Mouse (Mus musculus) kidney, adult 2 months (tissue): ENCODE data around the gene Mtch2.

Experiments
- CTCF ChIP-seq: fragments of 200-500 bp; conservative IDR thresholded peaks from 2 replicates; pipeline ENCODE4 v1.5.1; 2011; ENCODE audit warnings: low read depth, mild to moderate bottlenecking, control low read depth, low read length, moderate library complexity, mixed read lengths; ENCODE audit not compliant: insufficient read depth, insufficient read length
- POLR2A ChIP-seq: fragments of 200-500 bp; IDR thresholded peaks from one replicate; pipeline ENCODE4 v1.6.1; 2011; ENCODE audit warnings: low read depth, low read length, control low read depth

DNA sequence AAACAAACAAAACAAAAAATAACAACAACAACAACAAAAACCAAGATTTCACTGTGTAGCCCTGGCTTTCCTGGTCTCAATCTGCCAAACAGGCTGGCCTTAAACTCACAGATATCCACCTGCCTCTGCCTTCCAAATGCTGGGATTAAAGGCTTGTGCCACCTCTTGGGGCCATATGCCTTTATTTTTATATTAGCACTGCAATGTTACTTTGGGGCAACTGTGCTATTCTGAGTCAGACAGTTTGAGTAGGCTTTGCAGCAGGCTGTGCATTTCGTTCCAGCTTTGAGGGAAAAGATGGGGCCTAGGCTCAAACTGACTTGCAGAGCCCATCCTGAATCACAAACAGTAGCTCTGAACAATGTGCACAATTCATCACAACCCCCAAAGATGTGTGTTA lies 3.3 kb upstream of the Mtch2 start:
- TF ChIP-seq CTCF = no peak
- TF ChIP-seq POLR2A = no peak
